Mouse (Mus musculus) layer of hippocampus, adult 2 months (tissue): ENCODE results near the gene Bloc1s1. TPM values are rescaled to one million over a fixed set of nuclear protein-coding genes. Genes with fewer than 3 reads are reported as not detected.
A peak's percentile ranks its signal among the peaks of the same experiment; 100 is the strongest.

Experiments
- DNase-seq, 2 experiments: peaks; one replicate each; pipeline ENCODE4 v3.0.0; 2022; ENCODE audit warnings: low spot score in 2 of 2
- H3K27ac ChIP-seq: fragments of 200-600 bp; 2 replicates; pipeline ENCODE4 v1.8.1; 2022
- H3K4me3 ChIP-seq: fragments of 200-600 bp; 2 replicates; pipeline ENCODE4 v1.8.1; 2022; ENCODE audit warnings: mild to moderate bottlenecking
- CTCF ChIP-seq: fragments of 200-600 bp; conservative IDR thresholded peaks from 2 replicates; pipeline ENCODE4 v1.8.1; 2022; ENCODE audit warnings: antibody characterized with exemption, mild to moderate bottlenecking, moderate library complexity
- long read RNA-seq, 2 experiments: library from polyadenylated mRNA; stranded (forward); transcript quantifications; one replicate each; pipeline ENCODE4 v2.0.0; 2021; ENCODE audit warnings: borderline mapping rate in 2 of 2
- total RNA-seq, 2 experiments: library from RNA; stranded (reverse); gene quantifications; 2 replicates each; pipeline ENCODE4 v1.2.3; 2021

Bloc1s1 gene
- 100 to 1,000 TPM in 1 of 2 experiments, 10 to 100 TPM in 1; 88.5 to 102 TPM for total RNA-seq
- long read RNA-seq, experiment 1, transcript Bloc1s1-201 (4 exons, 550 nt): major isoform, 50 of 55 reads
- long read RNA-seq, experiment 1, partial matches to known transcripts: 3 of 55 reads
- long read RNA-seq, experiment 1, other reads (novel, unspliced or antisense): 1 of 55 reads
- long read RNA-seq, experiment 2, transcript Bloc1s1-201 (4 exons, 550 nt): major isoform, 58 of 63 reads
- long read RNA-seq, experiment 2, partial matches to known transcripts: 2 of 63 reads
- long read RNA-seq, experiment 2, other reads (novel, unspliced or antisense): 1 of 63 reads

DNA sequence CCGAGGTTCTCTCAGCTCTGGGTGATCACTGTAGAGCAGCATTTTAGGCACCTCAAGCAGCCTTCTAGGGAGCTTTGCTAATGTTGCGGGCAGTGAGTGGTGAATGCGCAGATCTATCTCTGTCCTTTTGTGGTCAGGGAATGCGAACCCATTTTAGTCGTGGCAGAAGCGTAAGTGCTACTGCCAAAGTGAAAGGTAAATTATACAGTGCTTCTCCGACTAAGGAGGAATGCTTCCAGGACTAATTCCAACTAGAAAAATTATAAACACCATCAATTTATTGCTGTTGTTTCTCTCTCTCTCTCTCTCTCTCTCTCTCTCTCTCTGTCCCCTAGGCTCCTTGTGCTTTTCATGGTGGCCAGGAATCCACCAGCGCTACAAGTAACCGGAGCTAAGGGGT, at the start of gene Bloc1s1:
TSS of gene Bloc1s1 (minus strand) at position 101 of the 400 bp plus-strand sequence.
- no peak for TF ChIP-seq CTCF
- H3K4me3 ChIP-seq: peak within 1 kb of the TSS; percentile 84
- no peak for DNase-seq
- peak within 1 kb of the TSS; percentile 98 for H3K27ac ChIP-seq

DNA sequence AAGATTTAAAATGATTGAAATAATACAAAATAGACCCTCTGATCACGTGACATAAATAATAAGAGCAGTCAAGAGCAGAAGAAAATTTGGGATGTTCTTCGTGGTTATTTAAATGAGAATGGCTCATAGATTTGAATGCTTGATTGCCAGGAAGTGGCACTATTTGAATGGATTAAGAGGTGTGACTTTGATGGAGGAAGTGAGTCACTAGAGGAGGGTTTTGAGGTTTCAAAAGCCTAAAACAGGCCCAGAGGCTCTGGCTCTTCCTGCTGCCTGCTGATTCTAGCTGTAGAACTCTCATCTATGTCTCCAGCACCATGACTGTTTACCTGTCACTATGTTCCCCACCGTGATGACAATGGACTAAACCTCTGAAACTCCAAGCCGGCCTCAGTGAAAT, 49.0 kb upstream of the Bloc1s1 start:
- no peak for TF ChIP-seq CTCF
- DNase-seq: no peak
- H3K4me3 ChIP-seq: no peak overlapping the region
- no peak overlapping the region for H3K27ac ChIP-seq

DNA sequence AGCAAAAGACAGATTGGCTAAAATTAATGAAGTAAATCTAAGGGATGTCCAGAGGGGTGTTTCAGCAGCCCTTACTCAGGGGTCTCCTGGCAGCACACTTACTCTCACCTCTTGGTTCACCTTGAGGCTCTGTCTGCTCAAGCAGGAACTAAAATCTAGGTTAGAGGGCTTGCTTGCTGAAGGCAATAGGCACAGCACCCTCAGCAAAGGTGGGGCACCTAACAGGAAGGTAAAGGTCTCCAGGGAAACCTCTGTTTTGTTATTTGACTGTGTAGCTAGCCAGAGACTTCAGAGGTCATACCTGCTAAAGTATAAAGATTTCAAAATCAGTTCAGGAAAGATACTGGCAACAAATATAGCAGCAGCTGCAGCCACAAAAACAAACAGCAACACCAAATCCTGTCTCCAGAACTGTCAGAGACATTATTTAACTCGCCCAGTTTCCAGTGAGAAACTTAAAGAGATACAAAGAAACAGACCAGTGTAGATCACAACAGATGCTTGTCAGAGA, 47.0 kb upstream of the Bloc1s1 start:
- no peak for DNase-seq
- Histone ChIP-seq H3K27ac (no peak overlapping the region), H3K4me3 (no peak overlapping the region)
- no peak for TF ChIP-seq CTCF

DNA sequence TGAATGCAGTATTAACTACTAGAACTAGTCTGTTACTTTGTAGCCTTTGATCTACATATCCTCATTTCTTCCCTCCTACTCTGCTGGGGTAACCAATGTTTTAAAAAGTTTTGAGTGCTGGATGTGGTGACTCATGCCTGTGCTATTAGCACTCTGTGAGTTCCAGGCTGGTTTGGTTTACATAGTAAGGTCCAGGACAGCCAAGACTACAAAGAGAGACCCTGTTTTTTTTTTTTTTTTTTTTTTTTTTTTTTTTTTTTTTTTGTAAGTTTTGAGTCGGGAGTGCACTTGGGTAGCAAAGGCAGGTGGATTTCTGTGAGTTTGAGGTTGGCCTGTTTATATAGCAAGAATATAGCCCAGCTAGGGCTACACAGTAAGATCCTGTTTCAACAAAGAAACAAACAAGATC, 44.5 kb upstream of the Bloc1s1 start:
- DNase-seq: no peak
- no peak for TF ChIP-seq CTCF
- no peak overlapping the region for H3K27ac ChIP-seq

DNA sequence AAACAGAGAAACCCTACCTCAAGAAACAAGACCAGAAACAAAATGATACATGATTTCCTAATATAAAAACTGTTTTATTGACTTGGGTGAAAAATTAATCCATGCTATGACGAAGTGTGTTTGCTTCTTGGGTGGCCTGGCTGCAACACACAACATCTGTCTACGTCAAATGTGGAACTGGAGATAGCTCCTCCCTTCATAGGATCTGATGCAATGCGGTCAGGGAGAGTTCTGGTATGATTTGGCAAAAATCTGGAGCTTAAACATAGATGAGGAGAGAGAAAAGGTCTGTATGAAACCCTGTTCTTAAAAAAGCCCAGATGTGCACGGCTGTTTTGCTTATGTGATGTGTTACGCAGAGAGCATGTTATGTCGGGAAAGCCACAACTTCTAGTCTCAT, 42.0 kb upstream of the Bloc1s1 start:
- DNase-seq: no peak
- no peak for TF ChIP-seq CTCF
- H3K27ac ChIP-seq: no peak overlapping the region
- no peak overlapping the region for H3K4me3 ChIP-seq

More for the DNA sequence above, 44.5 kb upstream of the Bloc1s1 start:
- H3K4me3 ChIP-seq: no peak overlapping the region

DNA sequence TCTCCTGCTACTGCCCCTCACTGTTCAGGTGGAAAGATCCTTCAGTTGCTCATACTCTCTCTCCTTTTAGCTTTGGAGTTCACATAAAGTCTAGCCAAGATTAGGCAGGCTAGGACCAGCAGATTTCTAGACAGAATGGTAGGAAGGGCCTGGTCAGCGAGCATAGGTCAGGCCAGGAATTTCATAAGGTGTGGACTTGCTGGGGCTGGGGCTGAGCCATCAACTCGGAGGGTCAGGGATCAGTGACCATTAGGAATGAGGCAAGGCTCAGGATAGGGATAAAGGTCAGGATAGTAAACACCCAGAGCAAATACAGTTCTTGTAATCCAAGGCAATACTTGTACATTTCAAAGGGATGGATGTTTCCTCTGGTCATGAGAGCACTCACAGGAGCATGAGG, 41.1 kb upstream of the Bloc1s1 start:
- no peak overlapping the region for H3K27ac ChIP-seq
- no peak for DNase-seq
- no peak overlapping the region for H3K4me3 ChIP-seq
- TF ChIP-seq CTCF: no peak

DNA sequence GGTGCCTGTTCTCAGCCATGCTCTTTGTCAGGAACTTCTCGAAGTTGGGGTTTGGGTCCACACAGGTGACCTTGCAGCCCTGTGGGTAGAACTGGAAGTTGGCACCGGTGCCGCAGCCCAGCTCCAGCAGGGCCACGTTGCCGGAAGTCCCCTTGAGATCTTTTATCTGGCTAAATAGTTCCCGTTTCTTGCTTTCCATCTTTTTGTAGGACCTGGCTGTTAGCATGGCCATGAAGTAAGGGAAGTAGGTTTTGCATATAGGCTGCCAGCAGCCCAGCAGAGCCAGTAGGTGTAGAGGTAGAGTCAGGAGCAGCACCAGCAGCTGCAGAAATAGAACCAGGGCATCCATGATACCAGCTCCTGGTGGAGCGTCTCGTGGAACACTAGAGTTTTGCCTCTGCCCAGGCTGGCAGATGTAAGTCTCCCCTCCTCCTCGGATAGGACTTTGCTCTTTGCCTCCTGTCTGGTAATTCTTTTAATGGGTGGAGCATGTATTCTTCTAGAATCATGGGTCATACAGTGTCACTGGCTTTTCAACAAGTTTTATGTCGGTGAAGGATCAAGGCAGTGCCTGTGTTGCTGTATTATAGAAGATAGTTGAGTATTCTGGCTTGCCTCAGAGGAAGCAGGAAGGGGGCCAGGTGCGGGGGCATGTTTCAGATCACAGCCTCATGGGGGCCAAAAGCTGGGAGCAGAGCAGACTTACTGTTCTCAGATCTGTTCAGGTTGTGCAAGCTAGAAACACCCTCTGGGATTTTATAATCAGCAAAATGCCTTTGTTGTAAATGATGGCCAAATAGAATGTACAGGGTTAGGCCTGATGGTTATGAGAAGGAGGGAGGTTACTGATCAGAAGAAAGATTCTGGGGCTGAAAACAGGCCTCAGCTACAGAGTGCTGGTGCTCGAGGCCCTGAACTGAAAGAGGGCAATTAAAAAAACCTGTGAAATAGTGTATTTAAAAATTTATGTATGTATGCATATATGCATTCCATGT, 37.1 kb upstream of the Bloc1s1 start, which contains the start of gene Mettl7b:
TSS of gene Mettl7b (minus strand) at position 399 of the 995 bp plus-strand sequence.
- H3K27ac ChIP-seq: peak within 1 kb of the TSS; percentile 64
- TF ChIP-seq CTCF: no peak
- peak in 1 of 2 experiments; percentile 36 for DNase-seq
- H3K4me3 ChIP-seq: no peak within 1 kb of the TSS

DNA sequence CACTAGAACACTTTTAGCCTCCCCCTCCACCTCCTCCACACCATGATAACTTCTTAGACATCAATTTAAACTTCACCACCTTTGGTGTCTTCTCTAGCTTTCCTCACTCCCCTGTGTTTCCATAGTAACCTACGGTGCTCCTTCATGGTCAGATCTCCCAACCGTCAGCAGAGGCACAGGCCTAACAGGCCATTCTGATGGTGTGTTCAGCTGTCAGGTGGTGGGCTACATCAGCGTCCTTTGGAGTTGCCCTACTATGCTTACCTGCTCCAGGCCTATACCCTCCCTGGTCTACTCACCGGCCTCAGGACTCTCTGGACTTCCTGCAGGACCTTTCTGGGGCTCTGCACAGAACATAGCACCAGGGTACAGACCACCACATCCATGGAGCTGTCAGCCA, 36.3 kb upstream of the Bloc1s1 start:
- no peak for TF ChIP-seq CTCF
- Histone ChIP-seq H3K4me3 (no peak overlapping the region), H3K27ac (no peak overlapping the region)
- no peak for DNase-seq

DNA sequence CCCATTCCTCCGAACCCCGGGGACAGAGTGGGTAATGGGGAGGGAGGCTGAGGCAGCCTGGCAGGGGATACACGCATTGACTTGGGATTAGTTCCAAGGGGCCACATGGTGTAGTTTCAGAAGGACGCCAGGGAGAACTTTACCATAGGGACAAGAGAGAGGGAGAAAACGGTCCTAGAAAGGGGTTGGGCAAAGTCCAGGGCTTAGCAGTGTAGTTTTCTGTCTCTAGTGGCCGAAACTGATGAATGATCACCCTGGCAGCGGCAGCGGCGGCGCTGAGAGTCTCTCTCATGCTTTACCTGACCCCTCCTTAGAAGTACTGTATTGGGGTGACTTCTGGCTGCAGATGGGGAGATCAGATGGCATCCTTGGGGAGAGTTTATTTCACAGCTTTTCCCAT, 34.5 kb upstream of the Bloc1s1 start:
- DNase-seq: no peak
- Histone ChIP-seq H3K4me3 (no peak overlapping the region), H3K27ac (no peak overlapping the region)
- TF ChIP-seq CTCF: no peak

DNA sequence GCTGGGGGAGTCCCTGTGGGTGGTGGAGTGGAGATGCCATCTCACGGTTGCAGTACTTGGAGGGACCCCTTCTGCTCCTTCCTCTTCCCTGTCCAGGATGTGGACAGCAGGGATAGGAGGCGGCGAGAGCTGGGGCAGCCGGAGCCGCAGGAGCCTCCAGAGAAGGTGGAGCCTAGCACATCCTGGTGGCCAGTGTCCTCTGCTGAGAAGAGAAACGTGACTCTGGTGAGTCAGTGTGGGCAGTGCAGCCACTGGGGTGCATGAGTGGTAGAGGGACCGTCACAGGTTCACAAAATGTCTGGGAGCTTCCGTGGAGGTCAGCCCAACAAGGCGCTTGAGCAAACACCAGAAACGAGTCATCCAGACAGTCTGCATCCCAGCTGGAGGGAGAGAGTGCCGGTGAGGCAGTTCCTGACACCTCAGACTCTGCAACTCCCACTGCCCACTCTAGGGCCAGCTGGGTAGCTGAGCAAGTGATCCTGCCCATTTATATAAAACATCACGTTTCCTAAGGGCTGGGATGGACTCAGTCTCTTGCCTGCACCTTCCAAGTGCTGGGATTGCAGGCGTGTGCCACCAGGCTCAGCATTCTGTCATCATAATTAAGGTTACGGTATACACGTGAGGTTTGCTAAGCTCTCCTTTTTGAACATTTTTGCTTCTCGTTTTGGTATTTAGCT, 26.5 kb upstream of the Bloc1s1 start:
- no peak overlapping the region for H3K4me3 ChIP-seq
- H3K27ac ChIP-seq: no peak overlapping the region
- no peak for TF ChIP-seq CTCF
- no peak for DNase-seq

DNA sequence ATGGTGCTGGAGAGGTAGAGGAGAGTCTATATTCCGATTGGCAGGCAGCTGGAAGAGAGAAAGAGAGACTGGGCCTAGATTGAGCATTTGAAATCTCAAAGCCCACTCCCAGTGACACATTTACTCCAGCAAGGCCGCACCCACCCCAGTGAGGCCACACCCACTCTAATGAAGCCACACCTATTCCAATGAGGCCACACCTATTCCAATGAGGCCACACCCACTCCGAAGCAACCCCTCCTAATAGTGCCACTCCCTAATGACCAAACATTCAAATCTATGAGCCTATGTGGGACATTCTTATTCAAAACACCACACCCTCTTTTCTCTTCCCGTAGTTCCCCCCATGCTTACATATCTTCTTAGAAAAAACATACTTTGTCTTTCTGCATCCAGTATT, 23.7 kb upstream of the Bloc1s1 start:
- H3K27ac ChIP-seq: no peak overlapping the region
- TF ChIP-seq CTCF: no peak
- no peak overlapping the region for H3K4me3 ChIP-seq
- no peak for DNase-seq

DNA sequence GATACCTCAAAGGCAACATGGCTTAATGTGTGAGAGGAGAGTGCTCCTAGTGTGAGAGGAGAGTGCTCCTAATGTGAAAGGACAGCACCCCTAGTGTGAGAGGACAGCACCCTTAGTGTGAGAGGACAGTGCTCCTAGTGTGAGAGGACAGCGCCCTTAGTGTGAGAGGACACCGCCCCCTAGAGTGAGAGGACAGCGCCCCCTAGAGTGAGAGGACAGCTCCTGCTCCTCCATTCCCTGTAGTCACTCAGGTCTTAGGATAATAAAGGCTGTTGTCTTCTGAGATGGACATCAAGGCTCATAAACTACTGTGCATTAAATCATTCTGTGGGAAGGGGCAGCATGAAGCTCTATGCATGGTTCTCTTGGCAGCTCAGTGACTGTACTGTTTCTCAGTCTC, 21.8 kb upstream of the Bloc1s1 start:
- peak; percentile 75 for TF ChIP-seq CTCF
- Histone ChIP-seq H3K4me3 (no peak overlapping the region), H3K27ac (no peak overlapping the region)
- peak in 1 of 2 experiments; percentile 38 for DNase-seq
